Mouse (Mus musculus): ENCODE data around the gene Atpif1.
A peak's percentile ranks its signal among the peaks of the same experiment; 100 is the strongest.

- TF ChIP-seq CTCF (IDR thresholded peaks at IDR 0.05; ENCODE audit: low read depth, low read length) = 0 out of 2 replicates have a peak, but pooled peaks have one; percentile 19
- TF ChIP-seq GATA1 (IDR thresholded peaks at IDR 0.05; ENCODE audit: borderline replicate concordance, low read length) = no peak
- no peak for TF ChIP-seq POLR2AphosphoS5 (IDR thresholded peaks at IDR 0.05; ENCODE audit: insufficient replicate concordance, low read depth, low read length)
- no peak for TF ChIP-seq GATA2 (IDR thresholded peaks at IDR 0.05; ENCODE audit: borderline replicate concordance, low read depth, low read length)
- no peak for TF ChIP-seq TAL1 (conservative IDR thresholded peaks at IDR 0.05; ENCODE audit: low read depth, low read length)
Measured at GRCm38 (mm10) chr4:132569115-132569514, 35.7 kb upstream of the Atpif1 start.
